Mouse (Mus musculus): ENCODE data around the gene Iars2. TPM values are rescaled to one million over a fixed set of nuclear protein-coding genes. Genes with fewer than 3 reads are reported as not detected.

Gene Iars2
- polyA plus RNA-seq, 1 experiment from 2014 or later: 29.0 TPM

DNA sequence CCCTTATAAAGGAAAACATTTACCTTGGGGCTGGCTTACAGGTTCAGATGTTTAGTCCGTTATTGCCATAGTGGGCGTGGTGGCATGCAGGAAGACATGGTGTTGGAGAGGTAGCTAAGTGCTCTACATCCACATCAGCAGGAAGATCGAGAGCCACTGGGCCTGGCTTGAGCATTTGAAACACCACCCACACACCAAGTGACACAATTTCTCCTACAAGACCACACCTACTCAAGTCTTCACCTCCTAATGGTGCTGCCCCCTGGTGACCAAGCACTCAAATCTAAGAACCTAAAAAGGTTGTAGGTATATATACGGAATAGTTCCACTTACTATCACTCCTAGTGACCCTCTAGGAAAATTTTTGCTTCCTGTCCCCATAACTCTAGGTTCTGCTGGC, 92.7 kb downstream of the Iars2 start:
- peaks cover 64% of the 10 kb centered on the region for H3K36me3 ChIP-seq (ENCODE audit: control insufficient read depth, insufficient read depth, low read length)
- ATAC-seq (ENCODE audit: low read depth) (no peak), DNase-seq (ENCODE audit: low spot score) (no peak)
- H3K9me3 ChIP-seq (ENCODE audit: control insufficient read depth, low read length): no peaks in the 10 kb centered on the region
- no peak overlapping the region for H3K9ac ChIP-seq (ENCODE audit: low read depth, low read length)
- 85% methylated on average over 4 of the region's 4 CpGs for WGBS
- no peaks in the 10 kb centered on the region for H3K4me1 ChIP-seq (ENCODE audit: control insufficient read depth, insufficient read depth, low read length)
- no peak overlapping the region for H3K4me2 ChIP-seq (ENCODE audit: low read depth, low read length)
- no peaks in the 10 kb centered on the region for H3K27me3 ChIP-seq (replicated peaks; ENCODE audit: control insufficient read depth, insufficient read depth, low read length)
- H3K4me3 ChIP-seq (ENCODE audit: low read depth, low read length): no peak overlapping the region
- H3K27ac ChIP-seq (replicated peaks; ENCODE audit: low read depth, low read length): no peak overlapping the region

DNA sequence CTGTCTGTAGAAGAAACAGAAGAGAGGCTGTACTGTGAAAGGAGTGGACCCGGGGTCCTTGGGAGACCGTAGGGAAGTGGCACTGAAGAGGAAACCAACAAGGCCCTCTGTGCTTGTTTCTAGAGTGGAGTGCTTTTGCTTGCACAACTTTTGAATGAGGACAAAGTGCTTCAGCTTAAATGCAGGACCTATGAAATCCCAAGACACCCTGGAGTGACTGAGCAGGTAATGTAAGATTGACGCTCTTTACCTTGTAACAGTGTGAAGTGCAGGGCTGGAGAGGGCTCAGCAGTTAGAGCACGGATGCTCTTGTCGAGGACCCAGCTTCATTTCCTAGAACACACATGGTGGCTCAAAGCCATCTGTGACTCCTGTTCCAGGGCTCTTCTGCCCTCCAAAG, 93.4 kb downstream of the Iars2 start:
- DNase-seq (ENCODE audit: low spot score) (no peak), ATAC-seq (ENCODE audit: low read depth) (no peak)
- no peak overlapping the region for H3K4me3 ChIP-seq (ENCODE audit: low read depth, low read length)
- no peak overlapping the region for H3K27ac ChIP-seq (replicated peaks; ENCODE audit: low read depth, low read length)
- H3K9ac ChIP-seq (ENCODE audit: low read depth, low read length): no peak overlapping the region
- no peaks in the 10 kb centered on the region for H3K27me3 ChIP-seq (replicated peaks; ENCODE audit: control insufficient read depth, insufficient read depth, low read length)
- no peaks in the 10 kb centered on the region for H3K4me1 ChIP-seq (ENCODE audit: control insufficient read depth, insufficient read depth, low read length)
- no peaks in the 10 kb centered on the region for H3K9me3 ChIP-seq (ENCODE audit: control insufficient read depth, low read length)
- no peak overlapping the region for H3K4me2 ChIP-seq (ENCODE audit: low read depth, low read length)
- WGBS: 93% methylated on average over 5 of the region's 5 CpGs
- peaks cover 57% of the 10 kb centered on the region for H3K36me3 ChIP-seq (ENCODE audit: control insufficient read depth, insufficient read depth, low read length)

MicroRNAs encoded within 50 kb of the gene (microRNA counts, 519-probe panel; counts per million panel counts)
- microRNA mmu-miR-194 (2,177 counts per million, percentile 28 among the panel's probes with 10 or more counts), microRNA mmu-miR-664 (19.3 counts per million)

Small RNA genes lying within 50 kb of the gene (microRNA-seq; reads per million reads assigned to microRNA genes)
- 1.00 reads per million for gene Mir194-1 (ENCODE audit: borderline number of aligned reads)
- gene Mir215 (ENCODE audit: borderline number of aligned reads): 1.3 reads per million
- 10.6 reads per million, percentile 29 among the genes with 10 or more reads in this experiment for gene Mir664 (ENCODE audit: borderline number of aligned reads)

Other genes with a start within 250 kb of the Iars2 start
- 23.9 and 24.2 TPM in 2 replicates for gene Rab3gap2, start 125.3 kb downstream of the Iars2 start, polyA plus RNA-seq (2014; fragmentation: Nextera tagmentation; extraction: Ambion mirVana)
- gene Bpnt1, start 2.8 kb upstream of the Iars2 start, polyA plus RNA-seq (2014; fragmentation: Nextera tagmentation; extraction: Ambion mirVana): 12.4 and 16.0 TPM in 2 replicates
- 146 and 166 TPM in 2 replicates for gene Eprs, start 33.6 kb upstream of the Iars2 start, polyA plus RNA-seq (2014; fragmentation: Nextera tagmentation; extraction: Ambion mirVana)
- 0.40 and 0.50 TPM in 2 replicates for gene Slc30a10, start 125.5 kb upstream of the Iars2 start, polyA plus RNA-seq (2014; fragmentation: Nextera tagmentation; extraction: Ambion mirVana)